Mouse (Mus musculus): ENCODE measurements at regions not wholly inside any gene's neighbourhood (a gene's known extent, or its start where the extent isn't known, plus 50 kb on each side); places are given as distances from the start of the nearest gene placed in this dataset.

DNA sequence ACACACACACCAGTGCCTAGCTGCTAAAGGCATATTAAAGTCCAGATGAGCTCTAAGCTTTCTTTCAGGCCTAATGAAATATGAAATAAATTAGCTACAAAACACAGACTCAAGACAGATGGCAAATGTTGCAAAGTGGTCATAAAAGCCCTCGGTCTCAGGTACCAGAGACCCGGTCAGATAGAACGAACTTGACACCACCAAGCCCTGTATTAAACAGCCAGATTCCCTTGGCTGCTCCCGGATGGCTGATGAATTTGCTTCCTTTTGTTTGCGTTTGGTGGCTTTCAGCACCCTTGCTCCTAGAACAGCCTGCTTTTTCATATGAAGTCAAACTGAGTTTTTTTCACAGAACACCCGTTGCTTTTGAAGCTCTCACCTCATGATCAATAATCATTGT lies 51.5 kb upstream of the Daam1 start:
- no peak for DNase-seq (ENCODE audit: low read depth)
